Mouse (Mus musculus): ENCODE measurements around the gene Stk4.

DNA sequence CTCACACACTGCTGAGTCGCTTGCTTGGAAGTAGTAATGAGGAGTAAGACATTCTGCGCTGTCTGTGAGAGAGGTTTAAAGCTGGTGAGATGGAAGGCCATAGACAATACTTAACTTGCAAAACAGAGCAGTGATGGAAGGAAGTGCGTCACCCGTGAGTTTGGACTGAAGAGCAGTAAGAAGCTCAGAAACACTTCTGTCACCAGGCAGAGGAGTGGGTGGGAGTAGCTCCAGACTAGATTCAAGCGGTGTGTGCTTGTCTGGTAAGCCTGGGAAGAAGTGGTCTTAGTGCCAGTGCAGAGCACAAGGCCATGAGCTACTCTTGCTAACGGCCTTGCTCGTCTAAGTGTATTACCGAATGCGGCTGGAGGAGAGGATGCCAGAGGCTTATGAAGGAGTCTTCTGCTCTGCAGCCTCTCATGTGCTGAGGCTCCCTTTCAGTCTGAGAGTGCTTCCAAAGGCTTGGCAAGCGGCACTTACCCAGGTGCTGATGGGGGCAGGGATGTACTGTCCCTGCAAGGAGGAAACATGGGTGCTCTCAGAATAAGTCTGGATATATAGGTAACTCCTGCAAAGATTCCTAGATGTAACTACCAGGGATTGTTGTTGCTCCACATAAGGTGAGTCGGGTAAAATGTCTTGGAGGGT lies 28.6 kb downstream of the Stk4 start:
- TF ChIP-seq GATA1 (IDR thresholded peaks at IDR 0.05; ENCODE audit: borderline replicate concordance, low read length) (no peak), FLI1 (IDR thresholded peaks at IDR 0.05; ENCODE audit: low read length) (no peak)

Measured in megakaryocyte, embryonic 14.5 days (primary cell).